Mouse (Mus musculus): ENCODE data around the gene Thbs3. TPM values are rescaled to one million over a fixed set of nuclear protein-coding genes. Genes with fewer than 3 reads are reported as not detected.
A peak's percentile ranks its signal among the peaks of the same experiment; 100 is the strongest.

Gene Thbs3
- total and polyA plus RNA-seq, 3 experiments = 4.3 to 6.1 (median 5.7) TPM

DNA sequence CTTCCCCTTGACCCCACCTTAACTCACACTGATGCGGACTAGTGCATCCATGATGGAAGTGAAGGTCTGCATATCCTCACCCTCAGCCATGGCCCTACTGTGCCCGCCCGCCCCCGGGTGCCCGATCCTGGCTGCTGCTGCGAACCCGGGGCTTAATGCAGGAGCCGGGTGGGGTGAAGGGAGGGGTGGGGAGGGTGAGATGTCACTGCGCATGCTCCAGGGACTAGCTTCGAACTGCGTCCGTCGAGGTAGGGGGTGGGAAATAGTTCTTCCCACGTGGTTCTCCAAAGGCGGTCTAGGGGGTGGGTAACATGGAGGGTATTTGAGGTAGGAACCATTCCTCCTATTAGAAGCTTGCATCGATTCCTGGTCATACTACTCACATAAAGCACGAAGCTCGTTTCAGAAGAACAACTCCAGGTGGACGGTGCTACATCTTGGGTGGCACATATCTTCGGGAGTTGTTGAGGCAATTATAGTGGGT lies 30.8 kb downstream of the Thbs3 start, which contains the start of gene Krtcap2:
TSS of gene Krtcap2 (plus strand) at position 279 of the 484 bp plus-strand sequence.
- Histone ChIP-seq H3K9ac (ENCODE audit: insufficient read depth, low read depth) (peak within 1 kb of the TSS; percentile 90), H3K4me2 (ENCODE audit: insufficient read depth, low read depth, poor library complexity, severe bottlenecking) (peak within 1 kb of the TSS; percentile 87), H3K27me3 (replicated peaks) (no peaks in the 10 kb centered on the region), H3K4me3 (replicated peaks in 1 of 3; ENCODE audit: low read depth in 2 of 3, low read length in 2 of 3, poor library complexity in 1 of 3) (peak within 1 kb of the TSS; percentile 75 to 84 (median 80)), H3K4me1 (ENCODE audit: control insufficient read depth in 1 of 2, insufficient read depth in 2 of 2) (peaks cover 6 to 64% of the 10 kb centered on the region in 2 experiments), H3K9me3 (replicated peaks; ENCODE audit: low read length) (no peaks in the 10 kb centered on the region), H3K36me3 (replicated peaks in 1 of 2; ENCODE audit: control insufficient read depth in 1 of 2, insufficient read depth in 1 of 2, low read length in 1 of 2) (peaks cover 22 to 41% of the 10 kb centered on the region in 2 experiments), H3K79me2 (replicated peaks; ENCODE audit: control insufficient read depth, extremely low read depth, insufficient read depth, poor library complexity, severe bottlenecking) (peaks cover 17% of the 10 kb centered on the region), H3K27ac (ENCODE audit: insufficient read depth, low read depth) (peak within 1 kb of the TSS; percentile 48)
- dilution Hi-C loops (cut with MboI; ENCODE audit: extremely low pct_ligation_motif_present, extremely low pct_unique_long_range_greater_than_20kb, low sequenced_read_pairs) (no loop called here), in situ Hi-C loops (cut with MboI; ENCODE audit: low pct_ligation_motif_present, low pct_unique_long_range_greater_than_20kb, low sequenced_read_pairs) (loop anchor here (5.0 kb wide), 1 partner anchor 52 kb away; no protein-coding TSS in a partner anchor)
- peak; percentile 60 for DNase-seq (ENCODE audit: extremely low read depth)
- TF ChIP-seq JUND (conservative IDR thresholded peaks at IDR 0.05; ENCODE audit: low read depth, low read length) (no peak), RCOR1 (conservative IDR thresholded peaks at IDR 0.05; ENCODE audit: low read depth, low read length) (no peak), MEF2A (IDR thresholded peaks at IDR 0.05; ENCODE audit: borderline replicate concordance, low read depth, low read length) (peak; percentile 20; the same call in 1 of the 2 replicates), KAT2A (IDR thresholded peaks at IDR 0.05; ENCODE audit: insufficient replicate concordance, low read length) (no peak), IRF4 (IDR thresholded peaks at IDR 0.05; ENCODE audit: low read depth, low read length) (no peak), POLR2AphosphoS2 (IDR thresholded peaks at IDR 0.05; ENCODE audit: low read depth, low read length) (no peak), GABPA (IDR thresholded peaks at IDR 0.05; ENCODE audit: insufficient replicate concordance, low read depth, low read length) (no peak), SIN3A (IDR thresholded peaks at IDR 0.05; ENCODE audit: low read length) (no peak), BHLHE40 (IDR thresholded peaks at IDR 0.05; ENCODE audit: low read depth, low read length) (no peak), CTCF (conservative IDR thresholded peaks at IDR 0.05 in 1 of 2, IDR thresholded peaks at IDR 0.05 in 1 of 2; ENCODE audit: low read depth in 2 of 2, low read length in 2 of 2) (no peak), UBTF (IDR thresholded peaks at IDR 0.05; ENCODE audit: low read depth, low read length) (no peak), USF1 (IDR thresholded peaks at IDR 0.05; ENCODE audit: low read depth, low read length) (peak; percentile 37; the same call in 1 of the 2 replicates), SMC3 (IDR thresholded peaks at IDR 0.05; ENCODE audit: low read depth, low read length) (no peak), PAX5 (IDR thresholded peaks at IDR 0.05; ENCODE audit: low read length) (no peak), MXI1 (IDR thresholded peaks at IDR 0.05; ENCODE audit: low read depth, low read length) (peak; percentile 79), ZKSCAN1 (IDR thresholded peaks at IDR 0.05; ENCODE audit: borderline replicate concordance, low read depth, low read length) (no peak), CHD1 (IDR thresholded peaks at IDR 0.05; ENCODE audit: low read depth, low read length) (no peak), ETS1 (conservative IDR thresholded peaks at IDR 0.05; ENCODE audit: low read depth, low read length) (no peak), E2F4 (IDR thresholded peaks at IDR 0.05; ENCODE audit: insufficient replicate concordance, low read depth, low read length) (no peak), EP300 (IDR thresholded peaks at IDR 0.05; ENCODE audit: low read length) (no peak), JUN (IDR thresholded peaks at IDR 0.05; ENCODE audit: insufficient read depth, low read depth, low read length) (no peak), RAD21 (IDR thresholded peaks at IDR 0.05; ENCODE audit: low read depth, low read length) (no peak), MAZ (IDR thresholded peaks at IDR 0.05; ENCODE audit: low read depth, low read length) (peak; percentile 75), ZNF384 (IDR thresholded peaks at IDR 0.05; ENCODE audit: low read depth, low read length) (no peak), USF2 (conservative IDR thresholded peaks at IDR 0.05; ENCODE audit: low read depth, low read length) (peak; percentile 49; the same call in 1 of the 2 replicates), CHD2 (IDR thresholded peaks at IDR 0.05; ENCODE audit: low read length) (no peak), NELFE (IDR thresholded peaks at IDR 0.05; ENCODE audit: low read depth, low read length) (no peak), MAX (IDR thresholded peaks at IDR 0.05; ENCODE audit: low read length) (peak; percentile 95), ZMIZ1 (IDR thresholded peaks at IDR 0.05; ENCODE audit: low read depth, low read length) (no peak), NRF1 (IDR thresholded peaks at IDR 0.05; ENCODE audit: low read depth, low read length) (peak; percentile 90), MYC (IDR thresholded peaks at IDR 0.05; ENCODE audit: low read depth, low read length) (no peak; the same call in 1 of the 2 replicates)

Data from CH12.LX (cell line).